Mouse (Mus musculus) MEL (cell line): ENCODE measurements at regions not wholly inside any gene's neighbourhood (a gene's known extent, or its start where the extent isn't known, plus 50 kb on each side); places are given as distances from the start of the nearest gene placed in this dataset.

Experiments
- DNase-seq: peaks from one replicate; pipeline ENCODE4 v3.0.0; 2011; ENCODE audit warnings: low read depth, low spot score
- H3K27ac ChIP-seq: 2 replicates; pipeline ENCODE4 v1.5.1; 2012; ENCODE audit warnings: low read depth, mild to moderate bottlenecking, control low read depth, low read length, moderate library complexity; ENCODE audit not compliant: control insufficient read depth
- H3K27me3 ChIP-seq, 2 experiments: fragments of 150-350 bp in 1 of 2; sonication (generic) in 1 of 2; 2 replicates each; pipeline ENCODE4 v1.6.1; 2012; ENCODE audit warnings: low read length in 2 of 2, mild to moderate bottlenecking in 2 of 2, improper control_type of control experiment in 1 of 2, moderate library complexity in 1 of 2; ENCODE audit not compliant: insufficient read depth in 2 of 2, control insufficient read depth in 1 of 2
- H3K36me3 ChIP-seq, 2 experiments: 2 replicates each; pipeline ENCODE4 v1.6.1; 2012 to 2014; ENCODE audit warnings: low read length in 2 of 2, improper control_type of control experiment in 1 of 2, inconsistent platforms in 1 of 2, mild to moderate bottlenecking in 1 of 2; ENCODE audit not compliant: insufficient read depth in 2 of 2, control insufficient read depth in 1 of 2
- H3K4me1 ChIP-seq, 2 experiments: fragments of 150-350 bp in 1 of 2; sonication (generic) in 1 of 2; 2 replicates each; pipeline ENCODE4 v1.6.1; 2012; ENCODE audit warnings: low read length in 2 of 2, improper control_type of control experiment in 1 of 2, mild to moderate bottlenecking in 1 of 2; ENCODE audit not compliant: insufficient read depth in 2 of 2, control insufficient read depth in 1 of 2
- H3K4me3 ChIP-seq, 2 experiments: fragments of 150-350 bp in 1 of 2; sonication (generic) in 1 of 2; 2 replicates each; pipeline ENCODE4 v1.5.1; 2012; ENCODE audit warnings: low read depth in 2 of 2, low read length in 2 of 2, mild to moderate bottlenecking in 2 of 2, moderate library complexity in 2 of 2, control low read depth in 1 of 2, improper control_type of control experiment in 1 of 2; ENCODE audit not compliant: control insufficient read depth in 1 of 2, insufficient read depth in 1 of 2
- H3K79me2 ChIP-seq: 2 replicates; pipeline ENCODE4 v1.6.1; 2012; ENCODE audit warnings: mild to moderate bottlenecking, low read length, moderate library complexity; ENCODE audit not compliant: control insufficient read depth, poor library complexity, insufficient read depth
- H3K9ac ChIP-seq: 2 replicates; pipeline ENCODE4 v1.6.1; 2012; ENCODE audit warnings: low read depth, mild to moderate bottlenecking, control low read depth, low read length, moderate library complexity; ENCODE audit not compliant: control insufficient read depth, poor library complexity, severe bottlenecking
- H3K9me3 ChIP-seq: fragments of 150-350 bp; sonication (generic); replicated peaks from 2 replicates; pipeline ENCODE4 v1.6.1; 2012; ENCODE audit warnings: mild to moderate bottlenecking, low read length, improper control_type of control experiment, moderate library complexity; ENCODE audit not compliant: insufficient read depth
- CHD2 ChIP-seq: IDR thresholded peaks from 2 replicates; pipeline ENCODE4 v1.6.1; 2011; ENCODE audit warnings: low read length, improper control_type of control experiment
- CTCF ChIP-seq, 3 experiments: IDR thresholded peaks in 2 of 3; conservative IDR thresholded peaks in 1 of 3; 2 replicates each; pipeline ENCODE4 v1.5.1; 2011 to 2012; ENCODE audit warnings: low read length in 3 of 3, low read depth in 2 of 3, mild to moderate bottlenecking in 2 of 3, improper control_type of control experiment in 1 of 3, inconsistent platforms in 1 of 3, mixed read lengths in 1 of 3, moderate library complexity in 1 of 3; ENCODE audit not compliant: control insufficient read depth in 1 of 3, insufficient read depth in 1 of 3, poor library complexity in 1 of 3, severe bottlenecking in 1 of 3
- ELF1 ChIP-seq: IDR thresholded peaks from 2 replicates; pipeline ENCODE4 v1.6.1; 2014; ENCODE audit warnings: low read depth, mild to moderate bottlenecking, inconsistent platforms, low read length, improper control_type of control experiment, moderate library complexity
- EP300 ChIP-seq, 2 experiments: IDR thresholded peaks; 2 replicates each; pipeline ENCODE4 v1.6.1; 2011; ENCODE audit warnings: improper control_type of control experiment in 2 of 2, low read length in 2 of 2, low read depth in 1 of 2, mild to moderate bottlenecking in 1 of 2
- ETS1 ChIP-seq: IDR thresholded peaks from 2 replicates; pipeline ENCODE4 v1.6.1; 2012; ENCODE audit warnings: low read depth, mild to moderate bottlenecking, inconsistent platforms, low read length, improper control_type of control experiment, moderate library complexity
- GATA1 ChIP-seq: IDR thresholded peaks from 2 replicates; pipeline ENCODE4 v1.6.1; 2011; ENCODE audit warnings: low read depth, low read length, improper control_type of control experiment
- JUND ChIP-seq: IDR thresholded peaks from 2 replicates; pipeline ENCODE4 v1.6.1; 2011; ENCODE audit warnings: low read depth, mild to moderate bottlenecking, improper control_type of control experiment, low read length
- MAX ChIP-seq: IDR thresholded peaks from 2 replicates; pipeline ENCODE4 v1.6.1; 2011; ENCODE audit warnings: low read length, improper control_type of control experiment
- MAZ ChIP-seq: IDR thresholded peaks from 2 replicates; pipeline ENCODE4 v1.6.1; 2012; ENCODE audit warnings: low read depth, mild to moderate bottlenecking, inconsistent platforms, low read length, improper control_type of control experiment
- MXI1 ChIP-seq: IDR thresholded peaks from 2 replicates; pipeline ENCODE4 v1.6.1; 2011; ENCODE audit warnings: mild to moderate bottlenecking, low read depth, low read length, improper control_type of control experiment
- MYB ChIP-seq: IDR thresholded peaks from 2 replicates; pipeline ENCODE4 v1.6.1; 2011; ENCODE audit warnings: mild to moderate bottlenecking, low read depth, low read length, improper control_type of control experiment
- NELFE ChIP-seq: IDR thresholded peaks from 2 replicates; pipeline ENCODE4 v1.6.1; 2011; ENCODE audit warnings: low read depth, low read length, improper control_type of control experiment
- NRF1 ChIP-seq: IDR thresholded peaks from 2 replicates; pipeline ENCODE4 v1.6.1; 2014; ENCODE audit warnings: low read depth, mild to moderate bottlenecking, inconsistent platforms, low read length, improper control_type of control experiment, moderate library complexity; ENCODE audit not compliant: poor library complexity, insufficient read depth, severe bottlenecking
- POLR2AphosphoS2 ChIP-seq: IDR thresholded peaks from 2 replicates; pipeline ENCODE4 v1.6.1; 2011; ENCODE audit warnings: low read length, improper control_type of control experiment
- RAD21 ChIP-seq: IDR thresholded peaks from 2 replicates; pipeline ENCODE4 v1.6.1; 2011; ENCODE audit warnings: mild to moderate bottlenecking, low read depth, low read length, improper control_type of control experiment
- RCOR1 ChIP-seq: IDR thresholded peaks from 2 replicates; pipeline ENCODE4 v1.6.1; 2012; ENCODE audit warnings: low read depth, mild to moderate bottlenecking, inconsistent platforms, low read length, improper control_type of control experiment
- TAL1 ChIP-seq: IDR thresholded peaks from 2 replicates; pipeline ENCODE4 v1.6.1; 2012; ENCODE audit warnings: mild to moderate bottlenecking, inconsistent platforms, low read length, moderate library complexity, mixed read lengths
- TCF12 ChIP-seq: IDR thresholded peaks from 2 replicates; pipeline ENCODE4 v1.6.1; 2014; ENCODE audit warnings: low read depth, mild to moderate bottlenecking, inconsistent platforms, low read length, improper control_type of control experiment, moderate library complexity
- USF1 ChIP-seq: IDR thresholded peaks from 2 replicates; pipeline ENCODE4 v1.6.1; 2014; ENCODE audit warnings: low read depth, mild to moderate bottlenecking, inconsistent platforms, low read length, improper control_type of control experiment, moderate library complexity
- USF2 ChIP-seq, 2 experiments: IDR thresholded peaks; 2 replicates each; pipeline ENCODE4 v1.6.1; 2011 to 2012; ENCODE audit warnings: improper control_type of control experiment in 2 of 2, low read length in 2 of 2, borderline replicate concordance in 1 of 2, inconsistent platforms in 1 of 2, low read depth in 1 of 2, mild to moderate bottlenecking in 1 of 2; ENCODE audit not compliant: insufficient read depth in 1 of 2
- ZKSCAN1 ChIP-seq: IDR thresholded peaks from 2 replicates; pipeline ENCODE4 v1.6.1; 2012; ENCODE audit warnings: low read depth, mild to moderate bottlenecking, inconsistent platforms, low read length, improper control_type of control experiment, moderate library complexity
- ZMIZ1 ChIP-seq: IDR thresholded peaks from 2 replicates; pipeline ENCODE4 v1.6.1; 2012; ENCODE audit warnings: low read depth, mild to moderate bottlenecking, inconsistent platforms, low read length, improper control_type of control experiment, moderate library complexity
- ZNF384 ChIP-seq: IDR thresholded peaks from 2 replicates; pipeline ENCODE4 v1.6.1; 2012; ENCODE audit warnings: low read depth, mild to moderate bottlenecking, inconsistent platforms, low read length, improper control_type of control experiment

DNA sequence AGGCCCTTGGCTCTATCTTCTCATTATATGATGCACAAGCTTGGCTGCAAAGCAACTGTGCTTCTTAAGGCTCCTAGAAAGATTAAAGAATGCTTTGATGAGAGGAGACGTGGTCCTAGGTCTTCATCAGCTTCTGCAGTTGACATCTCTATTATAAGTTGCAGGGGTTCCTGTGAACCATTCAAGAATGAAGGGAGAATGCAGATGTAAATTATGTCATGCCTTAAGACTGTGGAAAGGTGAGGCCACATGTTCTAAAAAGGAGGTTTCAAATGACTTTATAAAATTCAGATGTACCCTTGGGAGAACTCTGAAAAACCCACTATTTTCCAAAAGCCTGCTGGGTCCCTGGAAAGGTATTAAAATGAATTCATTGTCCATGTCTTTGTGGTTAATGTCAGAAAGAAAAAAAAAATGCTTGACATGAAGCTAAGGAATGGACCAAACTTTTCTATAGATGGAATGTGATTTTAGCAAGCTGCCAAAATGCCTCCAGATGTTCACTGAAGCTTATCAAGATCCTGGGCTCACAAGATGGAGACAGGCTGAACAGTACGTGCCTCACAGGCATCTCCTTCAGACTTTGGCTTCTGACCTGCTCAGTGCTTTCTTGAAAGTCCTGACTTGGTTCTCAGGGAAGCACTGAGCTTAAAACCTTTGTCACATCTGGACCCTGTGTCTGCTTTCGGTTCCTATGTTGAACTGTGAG lies 483.8 kb upstream of the Kazn start:
- no peak overlapping the region for H3K4me3 ChIP-seq
- H3K9me3 ChIP-seq, result no peaks in the 10 kb centered on the region
- H3K9ac ChIP-seq, result no peak overlapping the region
- H3K27ac ChIP-seq, result no peak overlapping the region
- no peaks in the 10 kb centered on the region for H3K36me3 ChIP-seq
- H3K4me1 ChIP-seq, result no peaks in the 10 kb centered on the region
- H3K79me2 ChIP-seq, result no peaks in the 10 kb centered on the region
- no peak for DNase-seq
- no peaks in the 10 kb centered on the region for H3K27me3 ChIP-seq
- no peak for TF ChIP-seq NELFE
- TF ChIP-seq TCF12, result no peak
- TF ChIP-seq USF1, result no peak
- no peak for TF ChIP-seq ZMIZ1

DNA sequence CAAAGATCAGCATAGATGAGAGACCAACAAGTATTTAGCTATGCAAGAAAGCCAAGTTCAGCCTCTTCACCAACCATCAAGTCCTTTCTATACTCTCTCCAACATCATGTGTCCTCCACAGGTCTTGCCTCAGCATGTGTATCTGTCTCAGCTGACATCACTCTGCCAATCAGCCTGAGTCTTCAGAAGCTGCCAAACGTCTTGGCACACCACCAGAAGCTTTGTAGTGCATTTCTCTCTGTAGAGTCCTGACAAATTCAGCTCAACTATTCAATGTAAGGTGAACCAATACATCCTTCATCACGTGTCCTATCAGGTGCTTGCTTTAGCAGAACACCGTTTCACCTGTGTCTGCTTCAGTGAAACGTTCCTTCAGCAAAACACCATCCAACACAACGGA lies 462.4 kb upstream of the Kazn start:
- no peaks in the 10 kb centered on the region for H3K9me3 ChIP-seq
- no peak for TF ChIP-seq GATA1
- TF ChIP-seq MXI1, result no peak
- TF ChIP-seq MAZ, result no peak
- TF ChIP-seq USF1, result no peak
- no peak for TF ChIP-seq ELF1
- no peak for TF ChIP-seq RAD21
- TF ChIP-seq ETS1, result no peak
- no peak for TF ChIP-seq POLR2AphosphoS2
- TF ChIP-seq NRF1, result no peak
- H3K36me3 ChIP-seq, result no peaks in the 10 kb centered on the region
- DNase-seq, result no peak
- no peaks in the 10 kb centered on the region for H3K4me1 ChIP-seq
- H3K79me2 ChIP-seq, result no peaks in the 10 kb centered on the region
- H3K9ac ChIP-seq, result no peak overlapping the region
- H3K27ac ChIP-seq, result no peak overlapping the region
- H3K4me3 ChIP-seq, result no peak overlapping the region
- H3K27me3 ChIP-seq, result no peaks in the 10 kb centered on the region

DNA sequence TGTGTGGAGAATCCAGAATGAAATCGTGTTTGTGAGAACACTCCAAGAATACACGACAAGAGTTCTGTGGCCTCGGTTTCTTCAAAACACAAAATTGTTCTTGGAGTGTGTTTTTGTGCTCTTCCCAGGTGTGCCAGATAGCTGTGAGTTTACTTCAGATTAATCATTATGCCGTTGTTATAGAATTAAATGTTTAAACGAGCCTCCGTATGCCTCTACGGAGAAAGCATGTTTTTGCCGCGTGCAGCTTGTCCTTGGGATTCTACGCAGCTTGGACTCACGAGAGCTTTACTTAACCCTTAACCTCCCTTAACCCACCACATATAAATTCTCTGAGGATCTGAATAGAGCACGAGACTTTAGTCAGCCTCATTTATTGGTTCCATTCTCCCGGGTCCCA lies 455.7 kb upstream of the Kazn start:
- Histone ChIP-seq H3K9ac (no peak overlapping the region), H3K4me1 (no peaks in the 10 kb centered on the region), H3K79me2 (no peaks in the 10 kb centered on the region), H3K36me3 (no peaks in the 10 kb centered on the region), H3K4me3 (no peak overlapping the region), H3K27me3 (no peaks in the 10 kb centered on the region), H3K9me3 (no peaks in the 10 kb centered on the region), H3K27ac (no peak overlapping the region)
- DNase-seq, result no peak
- TF ChIP-seq MAX, result no peak
- TF ChIP-seq RAD21, result no peak
- TF ChIP-seq MAZ, result no peak
- no peak for TF ChIP-seq USF1
- no peak for TF ChIP-seq EP300 (IDR thresholded peaks at IDR 0.05; ENCODE audit: low read depth in 1 of 2, low read length in 2 of 2)
- TF ChIP-seq ZKSCAN1, result no peak
- no peak for TF ChIP-seq MYB
- no peak for TF ChIP-seq USF2 (IDR thresholded peaks at IDR 0.05; ENCODE audit: borderline replicate concordance in 1 of 2, insufficient read depth in 1 of 2, low read depth in 1 of 2, low read length in 2 of 2)
- no peak for TF ChIP-seq CTCF (IDR thresholded peaks at IDR 0.05 in 2 of 3, conservative IDR thresholded peaks at IDR 0.05 in 1 of 3; ENCODE audit: control insufficient read depth in 1 of 3, insufficient read depth in 1 of 3, low read depth in 2 of 3, low read length in 3 of 3, poor library complexity in 1 of 3, severe bottlenecking in 1 of 3)
- no peak for TF ChIP-seq RCOR1
- no peak for TF ChIP-seq TAL1
- TF ChIP-seq TCF12, result no peak
- no peak for TF ChIP-seq JUND
- TF ChIP-seq ZNF384, result no peak
- no peak for TF ChIP-seq CHD2
